ENCODE assay signal across 31 mouse cellular contexts in the genomic region with DNA sequence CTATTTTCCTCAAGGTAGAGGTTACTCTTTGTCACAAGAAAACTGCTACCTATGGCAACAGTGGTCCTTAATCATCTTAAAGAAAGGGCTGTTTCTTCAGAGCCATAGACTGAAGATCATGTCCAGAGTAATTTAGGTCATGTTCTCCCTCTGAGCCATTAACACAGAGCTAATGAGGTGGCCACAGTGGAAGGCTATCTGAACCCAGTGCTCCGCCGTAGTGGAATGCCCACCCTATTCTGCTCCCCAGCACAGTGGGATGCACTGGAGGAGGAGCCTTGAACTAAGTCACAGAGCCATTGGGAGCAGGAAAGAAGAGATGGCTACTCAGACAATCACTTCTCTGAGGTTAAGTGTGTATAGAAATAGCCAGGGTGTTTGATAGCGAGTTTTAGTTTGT.
"Had no signal": no experiment of that assay in that cellular context is flagged by ENCODE, and none has a peak within 500 bp of the region (broad histone marks: within the 10 kb centered on the region; RNA-seq: fewer than 3 reads in every experiment).

No protein-coding gene starts in this region.

- H3K9me3 ChIP-seq: limb, embryonic 10.5 days; limb, embryonic 12.5 days; limb, embryonic 13.5 days; limb, embryonic 15.5 days; liver, embryonic 12.5 days; liver, embryonic 13.5 days; liver, embryonic 15.5 days; lung, embryonic 15.5 days; megakaryocyte, embryonic 14.5 days; midbrain, embryonic 10.5 days; midbrain, embryonic 12.5 days; midbrain, embryonic 15.5 days had no signal

- ATAC-seq: liver, embryonic 12.5 days; liver, postnatal 0 days; lung, postnatal 0 days; midbrain, embryonic 13.5 days; midbrain, embryonic 15.5 days; midbrain, embryonic 16.5 days had no signal

- H3K36me3 ChIP-seq: limb, embryonic 10.5 days; limb, embryonic 12.5 days; limb, embryonic 13.5 days; limb, embryonic 15.5 days; liver, embryonic 12.5 days; liver, embryonic 13.5 days; liver, embryonic 15.5 days; lung, embryonic 15.5 days; midbrain, embryonic 10.5 days; midbrain, embryonic 12.5 days; midbrain, embryonic 13.5 days; midbrain, embryonic 15.5 days had no signal

- H3K27me3 ChIP-seq: limb, embryonic 12.5 days; limb, embryonic 13.5 days; limb, embryonic 15.5 days; liver, embryonic 12.5 days; liver, embryonic 13.5 days; liver, embryonic 15.5 days; lung, embryonic 15.5 days; megakaryocyte, embryonic 14.5 days; midbrain, embryonic 12.5 days; midbrain, embryonic 13.5 days; midbrain, embryonic 15.5 days had no signal

- H3K4me3 ChIP-seq: limb, embryonic 10.5 days; limb, embryonic 12.5 days; limb, embryonic 13.5 days; limb, embryonic 15.5 days; liver, embryonic 12.5 days; liver, embryonic 13.5 days; liver, embryonic 15.5 days; lung, embryonic 15.5 days; megakaryocyte, embryonic 14.5 days; midbrain, embryonic 10.5 days; midbrain, embryonic 12.5 days; midbrain, embryonic 13.5 days; midbrain, embryonic 15.5 days; myocyte had no signal

- H3K4me2 ChIP-seq: limb, embryonic 12.5 days; limb, embryonic 13.5 days; limb, embryonic 15.5 days; liver, embryonic 11.5 days; liver, embryonic 12.5 days; liver, embryonic 13.5 days; liver, embryonic 15.5 days; lung, embryonic 14.5 days; lung, embryonic 15.5 days; midbrain, embryonic 11.5 days; midbrain, embryonic 12.5 days; midbrain, embryonic 13.5 days; midbrain, embryonic 15.5 days had no signal

- H3K9ac ChIP-seq: limb, embryonic 12.5 days; limb, embryonic 13.5 days; limb, embryonic 15.5 days; liver, embryonic 12.5 days; liver, embryonic 13.5 days; liver, embryonic 14.5 days; liver, embryonic 15.5 days; liver, postnatal 0 days; lung, embryonic 14.5 days; lung, embryonic 15.5 days; midbrain, embryonic 12.5 days; midbrain, embryonic 13.5 days; midbrain, embryonic 15.5 days had no signal

- DNase-seq: left cerebral cortex, postnatal 4 days; liver; liver, embryonic 13.5 days; liver, postnatal 0 days; lung, adult 18-20 months; lung, adult 2 months; lung, embryonic 14.5 days; lung, postnatal 10 days; lung, postnatal 14 days; lung, postnatal 36 days; lung, postnatal 4 days; midbrain, embryonic 14.5 days had no signal

- H3K27ac ChIP-seq: limb, embryonic 10.5 days; limb, embryonic 12.5 days; limb, embryonic 13.5 days; limb, embryonic 15.5 days; liver, embryonic 12.5 days; liver, embryonic 13.5 days; liver, embryonic 14.5 days; liver, embryonic 15.5 days; lung, embryonic 15.5 days; macrophage; midbrain, embryonic 10.5 days; midbrain, embryonic 12.5 days; midbrain, embryonic 13.5 days; midbrain, embryonic 15.5 days had no signal

- H3K4me1 ChIP-seq: limb, embryonic 15.5 days; liver, embryonic 12.5 days; liver, embryonic 13.5 days; liver, embryonic 15.5 days; lung, embryonic 15.5 days; megakaryocyte, embryonic 14.5 days; midbrain, embryonic 12.5 days; midbrain, embryonic 13.5 days; midbrain, embryonic 15.5 days had no signal
